Mouse (Mus musculus) adrenal gland, adult 10 weeks (tissue): ENCODE measurements around the gene Gp2. TPM values are rescaled to one million over a fixed set of nuclear protein-coding genes. Genes with fewer than 3 reads are reported as not detected.

Experiments
- polyA plus RNA-seq: library from polyadenylated mRNA; stranded (reverse); fragments of 350-450 nt; fragmentation: Illumina TruSeq; extraction: RNeasy Lipid Tissue Mini Kit (QIAGEN cat#74804); gene quantifications from one replicate; pipeline ENCODE4 v1.2.3, GENCODE M21; 2014; ENCODE audit warnings: low read depth, low replicate concordance

Gp2 gene
- polyA plus RNA-seq, result not detected

GRCm38 (mm10) chr7:119459185-119459584 is at the start of gene Gp2:
Gp2 (minus strand) TSS chr7:119459285.

GRCm38 (mm10) chr7:119479256-119479655 is 20.2 kb upstream of the Gp2 start, which contains the start of gene Umod:
Umod (minus strand) TSS chr7:119479282.

Other genes with a start within 250 kb of the Gp2 start
- gene Umod, start 20.0 kb upstream of the Gp2 start, polyA plus RNA-seq, result not detected
- 1.1 TPM for gene Acsm5, start 60.2 kb upstream of the Gp2 start, polyA plus RNA-seq
- gene Pdilt, start 64.2 kb upstream of the Gp2 start, polyA plus RNA-seq, result not detected
- not detected for gene Acsm2, start 95.1 kb upstream of the Gp2 start, polyA plus RNA-seq
- not detected for gene Acsm1, start 147.7 kb upstream of the Gp2 start, polyA plus RNA-seq
- gene Acsm4, start 230.7 kb upstream of the Gp2 start, polyA plus RNA-seq, result not detected